Mouse (Mus musculus) stomach, embryonic 16.5 days (tissue): ENCODE data around the gene Gapvd1. TPM values are rescaled to one million over a fixed set of nuclear protein-coding genes. Genes with fewer than 3 reads are reported as not detected.
A peak's percentile ranks its signal among the peaks of the same experiment; 100 is the strongest.

Experiments used
- ATAC-seq: fragments of 200-750 bp; cut with Nextera tagmentation; 2 replicates; pipeline ENCODE4 v1.8.0; 2017; ENCODE audit warnings: moderate number of reproducible peaks, moderate TSS enrichment; ENCODE audit not compliant: insufficient read depth, low FRiP score
- H3K27ac ChIP-seq: fragments of 300-500 bp; sonication (generic); 2 replicates; pipeline ENCODE4 v1.5.1; 2014; ENCODE audit warnings: low read length
- H3K27me3 ChIP-seq: fragments of 300-500 bp; sonication (generic); 2 replicates; pipeline ENCODE4 v1.6.1; 2014; ENCODE audit warnings: low read length, control low read depth, mixed read lengths; ENCODE audit not compliant: control insufficient read depth, insufficient read depth
- H3K36me3 ChIP-seq: fragments of 300-500 bp; sonication (generic); 2 replicates; pipeline ENCODE4 v1.6.1; 2014; ENCODE audit warnings: low read length; ENCODE audit not compliant: control insufficient read depth, insufficient read depth
- H3K4me1 ChIP-seq: fragments of 300-500 bp; sonication (generic); 2 replicates; pipeline ENCODE4 v1.6.1; 2014; ENCODE audit warnings: low read length, control low read depth, mixed read lengths; ENCODE audit not compliant: control insufficient read depth, insufficient read depth
- H3K4me2 ChIP-seq: fragments of 300-500 bp; sonication (generic); 2 replicates; pipeline ENCODE4 v1.6.1; 2014; ENCODE audit warnings: low read depth, low read length, mixed read lengths
- H3K4me3 ChIP-seq: fragments of 300-500 bp; sonication (generic); replicated peaks from 2 replicates; pipeline ENCODE4 v1.5.1; 2014; ENCODE audit warnings: mild to moderate bottlenecking, low read length
- H3K9ac ChIP-seq: fragments of 300-500 bp; sonication (generic); 2 replicates; pipeline ENCODE4 v1.6.1; 2014; ENCODE audit warnings: low read length
- H3K9me3 ChIP-seq: fragments of 300-500 bp; sonication (generic); replicated peaks from 2 replicates; pipeline ENCODE4 v1.6.1; 2016; ENCODE audit warnings: low read length, control low read depth; ENCODE audit not compliant: control insufficient read depth
- WGBS: fragments of 180-500 bp; shearing (Covaris S2); extraction: QIAGEN DNeasy Blood & Tissue Kit; methylation state at CpG from one replicate; pipeline ENCODE4 v1.1.7; 2014; 5-methylcytosine and 5-hydroxymethylcytosine counted together
- polyA plus RNA-seq: library from polyadenylated mRNA; unstranded; fragments of >200 nt; fragmentation: Nextera tagmentation; extraction: Ambion mirVana; gene quantifications from 2 replicates; pipeline ENCODE4 v1.2.1, GENCODE M21; 2015

The Gapvd1 gene
- polyA plus RNA-seq, 1 experiment from 2014 or later = 81.4 TPM

DNA sequence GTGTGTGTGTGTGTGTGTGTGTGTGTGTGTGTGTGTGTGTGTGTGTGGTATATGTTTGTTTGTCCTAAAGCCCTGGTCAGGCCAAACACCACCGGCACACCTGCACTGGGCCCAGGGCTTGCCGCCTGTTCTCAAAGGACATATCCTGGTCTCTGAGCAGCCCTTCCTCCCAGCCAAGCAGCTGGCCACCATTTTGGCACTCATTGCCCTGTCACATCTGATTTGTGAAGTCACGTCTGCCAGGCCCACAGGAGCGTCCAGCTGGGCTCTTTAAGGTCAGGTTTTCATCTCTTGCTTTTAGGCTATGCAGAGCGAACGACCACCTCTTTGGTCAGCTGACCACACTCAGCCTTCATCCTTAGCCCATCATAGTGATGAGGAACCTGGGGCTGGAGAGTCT lies 124.6 kb downstream of the Gapvd1 start:
- WGBS = 85% methylated on average over 6 of the region's 6 CpGs

DNA sequence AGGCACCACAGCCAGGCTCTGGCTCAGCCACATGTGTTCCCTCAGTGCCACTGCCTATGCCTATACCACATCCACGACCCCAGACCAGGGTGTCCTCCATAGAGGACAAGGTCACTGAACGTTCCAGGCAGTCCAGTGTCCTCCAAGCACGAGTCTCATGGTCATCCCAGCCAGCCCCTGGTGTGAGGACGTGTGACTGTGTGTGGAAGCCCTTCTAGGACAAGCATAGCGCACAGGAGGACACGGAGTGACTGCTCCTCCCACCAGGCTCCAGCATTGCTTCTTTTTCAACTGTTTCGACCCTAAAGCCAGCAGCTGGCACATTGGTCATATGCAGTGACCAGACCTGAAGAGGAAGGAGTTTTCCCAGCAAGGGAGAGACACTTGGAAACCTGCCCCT lies 125.3 kb downstream of the Gapvd1 start:
- 82% methylated on average over 7 of the region's 7 CpGs for WGBS
- H3K27me3 ChIP-seq = no peaks in the 10 kb centered on the region
- no peak overlapping the region for H3K4me3 ChIP-seq
- H3K36me3 ChIP-seq = no peaks in the 10 kb centered on the region; the same call in 1 of the 2 replicates
- ATAC-seq = no peak
- no peak overlapping the region for H3K4me2 ChIP-seq
- H3K9ac ChIP-seq = no peak overlapping the region
- H3K27ac ChIP-seq = no peak overlapping the region
- H3K9me3 ChIP-seq = no peaks in the 10 kb centered on the region
- peaks cover 20% of the 10 kb centered on the region for H3K4me1 ChIP-seq

More for the DNA sequence above, 124.6 kb downstream of the Gapvd1 start:
- Histone ChIP-seq H3K4me2 (no peak overlapping the region), H3K27ac (no peak overlapping the region), H3K4me1 (peaks cover 20% of the 10 kb centered on the region), H3K9ac (no peak overlapping the region), H3K9me3 (no peaks in the 10 kb centered on the region), H3K27me3 (no peaks in the 10 kb centered on the region), H3K4me3 (no peak overlapping the region), H3K36me3 (no peaks in the 10 kb centered on the region; the same call in 1 of the 2 replicates)
- no peak for ATAC-seq

DNA sequence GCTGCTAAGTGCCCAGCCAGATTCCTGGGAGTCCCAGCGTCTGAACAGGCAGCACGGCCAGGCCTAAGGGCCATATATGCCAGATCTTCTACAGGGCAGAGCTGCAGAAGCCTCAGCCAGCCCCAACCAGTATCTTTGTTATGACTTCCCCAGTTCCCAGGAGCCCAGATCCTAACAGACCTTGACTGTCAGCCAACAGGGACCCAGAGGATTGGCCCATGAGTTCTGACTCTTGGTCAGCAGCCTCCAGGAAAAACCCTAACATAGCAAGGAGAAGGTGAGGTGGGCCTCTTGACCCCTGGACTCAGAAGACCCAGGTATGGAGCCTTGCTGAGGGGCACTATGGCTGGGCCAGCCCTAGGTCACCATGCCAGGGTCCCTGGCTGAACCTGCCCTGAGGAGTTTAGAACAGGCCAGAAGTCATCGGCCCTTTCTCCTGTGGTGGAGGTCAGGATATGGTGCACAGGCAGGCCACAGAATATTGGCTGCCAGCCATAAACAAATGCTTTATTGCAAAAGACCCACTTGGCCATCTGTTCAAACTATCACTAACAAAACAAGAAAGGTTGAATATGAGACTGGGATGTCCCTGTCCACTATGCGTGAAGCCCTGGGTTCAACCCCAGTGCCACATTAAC lies 126.0 kb downstream of the Gapvd1 start:
- peak; percentile 22; the same call in 1 of the 2 replicates for ATAC-seq
- Histone ChIP-seq H3K4me1 (peaks cover 20% of the 10 kb centered on the region), H3K27me3 (no peaks in the 10 kb centered on the region), H3K9ac (no peak overlapping the region), H3K27ac (peak overlapping the region; percentile 75), H3K4me2 (no peak overlapping the region), H3K9me3 (no peaks in the 10 kb centered on the region), H3K36me3 (no peaks in the 10 kb centered on the region; the same call in 1 of the 2 replicates), H3K4me3 (no peak overlapping the region)
- 59% methylated on average over 4 of the region's 4 CpGs for WGBS

DNA sequence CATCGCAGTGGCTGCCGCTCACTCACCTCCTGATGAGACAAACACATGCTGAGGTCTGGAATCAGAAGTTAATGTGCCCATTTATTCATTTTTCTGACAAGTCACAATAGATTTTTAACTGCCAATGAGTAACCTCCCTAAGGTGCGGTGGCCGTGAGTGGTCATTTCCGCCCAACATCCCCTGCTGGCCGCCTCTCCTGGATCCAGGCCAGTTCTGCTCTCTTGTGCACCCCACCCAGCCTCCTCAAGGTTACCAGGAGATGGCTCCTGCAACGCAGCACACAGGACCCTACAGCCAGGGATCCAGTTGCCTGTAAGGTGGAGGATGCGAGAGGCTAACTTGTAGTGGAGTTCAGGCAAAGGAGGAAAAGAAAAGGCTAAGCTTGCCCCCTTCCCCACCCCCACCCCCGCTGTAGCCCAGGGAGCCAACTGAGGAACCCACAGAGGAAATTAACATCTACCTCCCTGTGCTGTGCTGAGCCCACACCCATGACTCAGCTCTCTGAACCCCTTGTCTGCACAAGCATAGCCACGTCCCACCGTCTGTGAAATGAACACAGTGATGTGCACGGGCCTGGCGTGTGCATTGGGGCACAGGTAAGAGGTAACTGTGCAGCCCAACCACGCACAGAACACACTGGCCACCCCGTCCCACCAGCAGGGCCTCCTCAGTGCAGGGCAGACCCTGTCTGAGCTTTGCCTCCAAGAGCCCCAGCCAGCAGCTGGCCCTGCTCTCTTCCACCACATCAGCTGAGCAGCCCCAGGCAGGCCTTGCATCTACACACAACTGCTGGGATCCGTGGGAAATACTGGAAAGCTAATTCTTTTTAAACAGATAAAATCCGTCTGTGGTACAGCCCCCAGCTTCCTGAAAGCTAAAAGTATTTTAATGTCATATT lies 127.5 kb downstream of the Gapvd1 start:
- Histone ChIP-seq H3K9me3 (no peaks in the 10 kb centered on the region), H3K36me3 (no peaks in the 10 kb centered on the region; the same call in 1 of the 2 replicates), H3K9ac (no peak overlapping the region), H3K4me1 (peaks cover 20% of the 10 kb centered on the region), H3K27me3 (no peaks in the 10 kb centered on the region), H3K27ac (peak overlapping the region; percentile 73), H3K4me2 (no peak overlapping the region), H3K4me3 (no peak overlapping the region)
- WGBS = 47% methylated on average over 17 of the region's 17 CpGs
- ATAC-seq = peak; percentile 80; the same call in 1 of the 2 replicates

Other genes starting within 250 kb of the Gapvd1 start
- 941 and 997 TPM in 2 replicates for gene Hspa5, start 16.7 kb upstream of the Gapvd1 start, polyA plus RNA-seq
- gene Rabepk, start 44.7 kb upstream of the Gapvd1 start, polyA plus RNA-seq = 33.4 and 40.6 TPM in 2 replicates
- gene Fbxw2, start 71.1 kb upstream of the Gapvd1 start, polyA plus RNA-seq = 73.5 and 74.5 TPM in 2 replicates
- not detected in 2 replicates for gene Gm34653, start 77.8 kb upstream of the Gapvd1 start, polyA plus RNA-seq
- 0.76 and 1.1 TPM in 2 replicates for gene Cutal, start 119.2 kb upstream of the Gapvd1 start, polyA plus RNA-seq
- gene Psmd5, start 119.7 kb upstream of the Gapvd1 start, polyA plus RNA-seq = 77.1 and 81.2 TPM in 2 replicates
- gene Phf19, start 158.8 kb upstream of the Gapvd1 start, polyA plus RNA-seq = 6.8 and 7.6 TPM in 2 replicates
- gene Traf1, start 206.5 kb upstream of the Gapvd1 start, polyA plus RNA-seq = 3.8 and 6.2 TPM in 2 replicates